Mouse (Mus musculus) kidney, adult 18-20 months (tissue): ENCODE results near the gene Vrk2.

Source experiments
- DNase-seq: peaks from one replicate; pipeline ENCODE4 v3.0.0; 2021

The Vrk2 gene

DNA sequence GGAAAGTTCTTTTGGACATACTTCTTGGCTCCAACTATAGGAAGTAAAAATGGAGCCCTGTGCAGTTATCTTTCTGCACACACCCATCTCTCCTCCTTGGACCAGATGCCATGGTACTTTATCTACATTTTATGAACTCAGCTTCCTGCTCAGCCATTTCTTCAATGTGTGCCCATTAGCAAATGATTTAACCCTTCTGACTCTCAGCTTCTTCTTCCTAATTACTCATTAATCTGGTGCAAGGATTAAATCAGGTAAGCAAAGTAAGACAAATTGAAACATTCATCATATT, 60.0 kb downstream of the Vrk2 start:
- DNase-seq, result no peak

- no peak for DNase-seq
Observed at GRCm38 (mm10) chr11:26532994-26533827, 60.6 kb downstream of the Vrk2 start.

GRCm38 (mm10) chr11:26526861-26527260, 66.9 kb downstream of the Vrk2 start:
- DNase-seq, result no peak

- no peak for DNase-seq
Observed at GRCm38 (mm10) chr11:26518991-26519390, 74.8 kb downstream of the Vrk2 start.

DNA sequence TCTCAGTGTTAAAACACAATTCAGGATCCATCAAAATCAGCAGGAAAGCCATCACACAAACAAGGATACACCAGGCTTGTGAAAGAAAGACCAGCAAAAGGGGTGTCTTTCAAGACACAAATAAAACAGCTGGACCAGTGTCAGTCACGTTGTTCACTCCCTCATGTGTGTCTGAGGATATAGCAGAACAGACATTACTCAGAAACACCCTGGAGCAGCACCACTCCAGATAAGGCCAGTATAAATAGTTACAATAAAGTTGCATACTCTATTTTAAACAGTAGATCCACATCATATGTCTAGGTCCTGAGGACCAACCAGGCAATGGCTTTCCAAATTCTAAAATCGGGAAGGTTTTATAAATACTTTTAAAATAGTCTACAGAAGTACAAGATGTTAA, 77.7 kb downstream of the Vrk2 start:
- no peak for DNase-seq

DNA sequence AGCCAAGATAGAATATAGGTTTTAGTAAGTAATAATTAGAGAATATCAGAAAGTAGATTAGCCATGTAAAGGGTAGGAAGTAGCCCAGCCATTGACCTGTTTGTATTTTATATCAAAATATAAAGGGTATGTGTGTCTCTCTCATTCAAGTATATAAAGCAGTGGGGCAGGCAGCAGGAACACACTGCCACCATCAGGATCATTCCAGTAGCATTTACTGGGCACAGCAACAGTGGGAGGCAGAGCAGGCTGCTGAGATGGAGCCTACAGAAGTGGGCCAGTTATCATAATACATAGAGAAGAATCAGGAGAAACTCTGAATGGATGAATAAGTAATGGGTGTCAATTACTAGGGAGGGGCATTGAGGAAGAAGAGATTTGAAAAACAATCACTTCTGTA, 80.1 kb downstream of the Vrk2 start:
- no peak for DNase-seq

- DNase-seq, result no peak
Observed at GRCm38 (mm10) chr11:26495951-26496350, 97.8 kb downstream of the Vrk2 start.

DNA sequence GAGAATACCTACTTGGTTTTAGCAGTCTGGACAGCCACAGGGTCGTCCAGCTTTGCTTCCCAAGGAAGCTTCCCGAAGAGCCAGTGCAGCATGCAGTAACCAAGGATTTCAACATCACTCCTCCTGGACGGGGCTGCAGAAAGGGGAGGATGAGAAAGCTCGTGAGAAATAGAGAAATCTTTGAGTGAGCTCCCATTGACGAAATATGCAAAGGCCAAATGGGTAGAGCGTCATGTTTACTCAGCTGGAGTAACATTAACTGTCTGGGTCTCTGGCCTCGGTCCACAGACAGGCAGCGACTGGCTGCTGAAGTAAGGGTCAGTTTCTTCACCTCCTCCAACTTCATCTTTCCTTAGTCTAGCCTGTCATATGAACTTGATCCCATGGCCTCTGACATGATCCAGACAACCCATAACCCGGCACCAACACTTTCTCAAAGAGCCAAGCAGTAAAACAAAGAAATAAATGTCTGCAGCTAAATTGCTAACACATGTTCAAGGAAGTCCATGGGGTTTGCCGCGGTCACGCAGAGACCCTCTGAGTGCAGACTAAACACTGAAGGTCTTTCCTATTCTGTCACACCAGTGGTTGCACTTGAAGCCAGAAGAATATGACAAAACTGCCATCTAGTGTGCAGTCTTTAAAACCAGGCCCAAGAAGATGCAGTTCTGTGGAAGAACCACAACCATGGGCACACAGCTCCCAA, 103.9 kb downstream of the Vrk2 start:
- peak; percentile 28 for DNase-seq

GRCm38 (mm10) chr11:26481691-26482242, 112.0 kb downstream of the Vrk2 start:
- no peak for DNase-seq

- no peak for DNase-seq
Observed at GRCm38 (mm10) chr11:26477037-26477739, 116.6 kb downstream of the Vrk2 start.

DNA sequence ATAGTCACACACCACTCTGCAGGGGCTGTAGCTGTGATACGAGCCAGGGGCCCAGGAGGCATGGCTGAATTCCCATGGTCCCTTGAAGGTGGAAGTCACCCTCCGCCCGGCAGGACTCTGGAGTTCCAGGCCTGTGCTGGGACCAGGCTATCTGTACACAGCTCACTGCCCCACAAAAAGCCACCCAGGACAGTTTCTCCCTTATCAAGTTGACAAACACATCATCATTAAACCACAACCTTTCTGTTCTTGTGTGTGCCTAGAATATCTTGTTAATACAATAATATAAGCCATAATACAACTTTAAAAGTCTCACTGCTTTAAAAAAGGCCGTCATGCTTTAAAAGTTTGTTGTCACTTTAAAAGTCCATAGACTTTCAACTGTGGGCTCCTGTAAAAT, 139.7 kb downstream of the Vrk2 start:
- no peak for DNase-seq

DNA sequence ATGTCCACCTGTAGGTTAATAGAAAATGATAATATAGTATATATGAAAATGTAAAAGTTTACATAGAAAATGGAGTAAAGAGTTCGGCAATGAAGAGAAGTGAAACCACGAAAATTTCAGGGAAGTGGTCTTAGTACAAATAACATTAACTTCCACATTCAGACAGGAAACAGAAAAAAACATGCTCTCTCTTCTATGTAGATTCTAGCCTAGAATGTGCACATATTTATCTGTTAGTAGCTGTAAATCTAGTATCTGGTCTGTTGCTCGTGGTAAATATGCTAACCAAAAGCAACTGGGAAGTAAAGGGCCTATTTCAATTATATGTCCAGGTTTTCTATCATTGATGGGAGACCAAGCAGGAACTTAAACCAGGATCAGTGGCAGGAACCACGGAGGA, 141.1 kb downstream of the Vrk2 start:
- no peak for DNase-seq

DNA sequence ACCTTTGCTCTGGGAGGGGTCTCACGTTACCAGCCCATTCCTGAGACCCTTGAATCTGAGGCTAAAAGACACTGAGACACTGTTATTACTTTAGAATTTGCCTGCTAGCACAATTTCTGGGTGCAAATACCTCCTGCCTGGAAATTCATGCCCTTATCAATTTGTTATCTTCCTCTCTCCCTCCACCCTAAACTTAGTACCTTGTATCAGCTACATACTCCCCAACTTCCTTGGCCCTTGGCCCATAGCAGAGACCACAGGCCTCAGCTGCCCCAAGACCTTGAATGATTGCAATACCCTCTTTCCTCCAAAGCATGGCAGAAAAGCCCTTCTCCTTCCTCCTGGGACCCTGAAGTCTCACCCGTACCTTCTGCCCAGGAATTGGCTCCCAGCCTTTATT, 142.6 kb downstream of the Vrk2 start:
- DNase-seq, result no peak

- DNase-seq, result no peak
Observed at GRCm38 (mm10) chr11:26450636-26451035, 143.2 kb downstream of the Vrk2 start.

DNA sequence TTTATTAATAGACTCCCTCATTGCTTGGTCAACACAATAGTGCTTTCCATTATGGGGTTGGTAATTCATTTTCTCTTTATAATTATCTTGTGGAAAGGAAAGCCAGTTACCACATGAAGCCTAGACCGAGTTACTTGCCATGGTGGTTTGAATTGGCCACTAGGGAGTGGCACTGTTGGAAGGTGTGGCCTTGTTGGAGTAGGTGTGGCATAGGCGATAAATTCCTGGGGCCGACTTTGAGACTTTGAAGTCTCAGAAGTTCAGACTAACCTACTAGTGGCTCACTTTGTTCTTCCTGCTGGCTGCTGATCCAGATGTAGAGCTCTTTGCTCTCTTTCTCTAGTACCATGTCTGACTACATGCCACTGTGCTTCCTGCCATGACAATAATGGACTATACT, 144.0 kb downstream of the Vrk2 start:
- DNase-seq, result no peak

DNA sequence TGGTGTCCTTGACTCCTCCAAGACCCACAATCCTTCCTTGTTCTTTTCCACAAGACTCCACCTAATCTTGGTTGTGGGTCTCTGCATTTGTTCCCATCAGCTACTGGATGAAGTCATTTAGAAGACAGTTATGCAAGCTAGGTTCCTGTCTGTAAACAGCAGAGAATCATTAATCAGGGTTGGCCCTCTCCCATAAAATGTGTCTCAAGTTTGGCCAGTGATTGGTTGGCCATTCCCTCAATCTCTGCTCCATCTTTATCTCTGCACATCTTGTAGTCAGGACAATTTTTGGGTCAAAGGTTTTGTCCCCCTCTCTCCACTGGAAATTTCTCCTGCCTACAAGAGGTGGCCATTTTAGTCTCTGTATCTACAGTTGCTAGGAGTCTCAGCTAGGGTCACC, 149.4 kb downstream of the Vrk2 start:
- DNase-seq, result no peak

DNA sequence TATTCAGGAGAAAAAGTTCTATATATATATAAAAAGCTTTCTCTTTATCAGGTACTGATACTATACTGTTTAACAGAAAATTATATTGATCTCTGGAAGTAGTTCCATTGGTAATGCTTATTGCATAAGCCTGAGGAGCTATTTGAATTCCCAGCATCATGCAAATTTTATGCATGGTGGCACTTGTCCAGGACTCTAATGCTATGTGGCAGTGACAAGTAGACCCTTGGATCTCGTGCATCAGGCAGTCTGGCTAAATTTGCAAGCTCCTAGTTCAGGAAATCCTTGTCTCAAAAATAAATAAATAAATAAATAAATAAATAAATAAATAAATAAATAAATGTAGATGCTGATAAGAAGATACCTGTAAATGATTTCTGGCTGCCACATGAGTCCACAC, 152.7 kb downstream of the Vrk2 start:
- no peak for DNase-seq

- DNase-seq, result no peak
Observed at GRCm38 (mm10) chr11:26437818-26438217, 156.0 kb downstream of the Vrk2 start.

- no peak for DNase-seq
Observed at GRCm38 (mm10) chr11:26434229-26434628, 159.6 kb downstream of the Vrk2 start.

DNA sequence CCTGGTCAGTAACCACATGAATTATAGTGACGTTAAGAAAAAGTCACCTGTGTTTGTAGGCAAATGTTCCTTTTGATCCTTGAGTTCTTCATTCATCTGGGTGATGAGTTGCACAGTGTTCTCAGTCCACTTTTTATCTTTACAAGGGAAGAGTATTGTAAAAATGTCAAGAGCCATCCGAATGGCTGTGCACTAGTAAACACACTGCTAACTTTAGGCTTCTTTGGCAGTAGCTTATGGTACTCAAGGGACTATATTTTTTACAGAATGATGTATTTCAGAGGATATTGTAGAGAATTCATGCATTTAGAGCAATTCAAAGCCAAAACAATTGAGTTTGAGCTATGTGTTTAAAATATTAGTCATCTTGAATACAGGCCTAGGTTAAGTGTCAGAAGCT, 172.3 kb downstream of the Vrk2 start:
- DNase-seq, result no peak
